Mouse (Mus musculus): ENCODE measurements around the gene Heyl.
"Not testable (repeated sequence)": the region's sequence is repeated elsewhere in the genome, so short reads cannot be mapped to it uniquely, and the experiment has no call there.

The Heyl gene

GRCm38 (mm10) chr4:123232841-123233240, 515 bp upstream of the Heyl start:
- no peak for DNase-seq (ENCODE audit: low spot score in 2 of 2)

- DNase-seq (ENCODE audit: low spot score in 2 of 2) = no peak
These were observed 2.6 kb downstream of the Heyl start for GRCm38 (mm10) chr4:123235835-123236430.

GRCm38 (mm10) chr4:123236431-123237031, 3.2 kb downstream of the Heyl start:
- DNase-seq (ENCODE audit: low spot score in 2 of 2) = no peak

GRCm38 (mm10) chr4:123237386-123238266, 4.3 kb downstream of the Heyl start:
- DNase-seq (ENCODE audit: low spot score in 2 of 2) = no peak

GRCm38 (mm10) chr4:123239361-123240203, 6.2 kb downstream of the Heyl start:
- peak in 1 of 2 experiments; percentile 54 for DNase-seq (ENCODE audit: low spot score in 2 of 2)

- DNase-seq (ENCODE audit: low spot score in 2 of 2) = no peak
These were observed 12.9 kb downstream of the Heyl start for GRCm38 (mm10) chr4:123246221-123246620.

- DNase-seq (ENCODE audit: low spot score in 2 of 2) = no peak
These were observed 13.3 kb downstream of the Heyl start for GRCm38 (mm10) chr4:123246651-123247050.

- DNase-seq (ENCODE audit: low spot score in 2 of 2) = no peak
These were observed 14.0 kb downstream of the Heyl start for GRCm38 (mm10) chr4:123247147-123247880.

- DNase-seq (ENCODE audit: low spot score in 2 of 2) = peak in 1 of 2 experiments; percentile 60
These were observed 15.7 kb downstream of the Heyl start for GRCm38 (mm10) chr4:123248971-123249567.

- no peak for DNase-seq (ENCODE audit: low spot score in 2 of 2)
These were observed 18.9 kb downstream of the Heyl start for GRCm38 (mm10) chr4:123252214-123252613.

- DNase-seq (ENCODE audit: low spot score in 2 of 2) = no peak
These were observed 21.3 kb downstream of the Heyl start for GRCm38 (mm10) chr4:123254617-123255016.

- DNase-seq (ENCODE audit: low spot score in 2 of 2) = no peak
These were observed 26.9 kb downstream of the Heyl start for GRCm38 (mm10) chr4:123260071-123260746.

- DNase-seq (ENCODE audit: low spot score in 2 of 2) = no peak
These were observed 28.5 kb downstream of the Heyl start, which contains the start of gene Pabpc4 for GRCm38 (mm10) chr4:123261721-123262401. TSS of gene Pabpc4 (plus strand) at chr4:123262351.

GRCm38 (mm10) chr4:123271063-123271462, 37.7 kb downstream of the Heyl start:
- no peak for DNase-seq (ENCODE audit: low spot score in 2 of 2)

- no peak for DNase-seq (ENCODE audit: low spot score in 2 of 2)
These were observed 46.8 kb downstream of the Heyl start for GRCm38 (mm10) chr4:123280117-123280516.

- peak; percentile 86 to 92 for DNase-seq (ENCODE audit: low spot score in 2 of 2)
These were observed 49.1 kb downstream of the Heyl start for GRCm38 (mm10) chr4:123282500-123282899.

- peak in 1 of 2 experiments; percentile 57 for DNase-seq (ENCODE audit: low spot score in 2 of 2)
These were observed 49.7 kb downstream of the Heyl start for GRCm38 (mm10) chr4:123282915-123283674.

GRCm38 (mm10) chr4:123283675-123284064, 50.3 kb downstream of the Heyl start:
- not testable (repeated sequence) for DNase-seq (ENCODE audit: low spot score in 2 of 2)

All from urinary bladder, postnatal 36 days (tissue).